14 mouse cellular contexts compared by ENCODE assay signal in genomic region chr6:52428489-52429203, GRCm38 (mm10).
A peak's percentile ranks its signal among the peaks of the same experiment; 100 is the strongest.
DNase-seq lines count a peak whose midpoint lies in the region; ATAC-seq and TF ChIP-seq lines count a peak whose summit lies in the region.
"Had no signal": no experiment of that assay in that cellular context is flagged by ENCODE, and none has a peak within 500 bp of the region (broad histone marks: within the 10 kb centered on the region; RNA-seq: fewer than 3 reads in every experiment).

No protein-coding gene starts in this region.

- no peak overlapping the region for H3K27ac ChIP-seq in kidney, embryonic 16.5 days (ENCODE audit: low read length)
- H3K27ac ChIP-seq in stomach, postnatal 0 days (replicated peaks) = no peak overlapping the region
- H3K27ac ChIP-seq: embryonic facial prominence, embryonic 12.5 days had no signal

- H3K36me3 ChIP-seq in kidney, embryonic 16.5 days (ENCODE audit: insufficient read depth, low read length) = no peaks in the 10 kb centered on the region
- H3K36me3 ChIP-seq in stomach, postnatal 0 days (ENCODE audit: control insufficient read depth, insufficient read depth, low read length) = no peaks in the 10 kb centered on the region
- H3K36me3 ChIP-seq: embryonic facial prominence, embryonic 12.5 days; limb, embryonic 15.5 days had no signal

- 0 out of 2 replicates have a peak, but pooled peaks cover 3% of the 10 kb centered on the region for H3K9me3 ChIP-seq in kidney, embryonic 16.5 days (ENCODE audit: low read length)
- no peaks in the 10 kb centered on the region for H3K9me3 ChIP-seq in stomach, postnatal 0 days (ENCODE audit: control insufficient read depth, low read length)
- H3K9me3 ChIP-seq: embryonic facial prominence, embryonic 12.5 days; limb, embryonic 15.5 days had no signal

- WGBS in kidney, embryonic 16.5 days = 60% methylated on average over 11 of the region's 11 CpGs
- WGBS in stomach, postnatal 0 days = 45% methylated on average over 11 of the region's 11 CpGs

- H3K9ac ChIP-seq in kidney, embryonic 16.5 days (replicated peaks; ENCODE audit: low read length) = no peak overlapping the region
- no peak overlapping the region for H3K9ac ChIP-seq in stomach, postnatal 0 days (ENCODE audit: low read length)
- H3K9ac ChIP-seq: embryonic facial prominence, embryonic 12.5 days; limb, embryonic 15.5 days had no signal

- DNase-seq in cerebellum, postnatal 10 days = peak; percentile 22 to 44
- DNase-seq in cerebellum, postnatal 25 days = no peak
- no peak for DNase-seq in kidney, adult 8-10 months
- peak; percentile 9 for DNase-seq in retina, adult 2 months (ENCODE audit: low read depth, low spot score)
- DNase-seq in retina, embryonic 14.5 days (ENCODE audit: low spot score) = no peak
- DNase-seq in stomach, postnatal 0 days (ENCODE audit: low spot score) = no peak
- no peak for DNase-seq in adrenal gland, adult 2 months
- DNase-seq: adrenal gland, postnatal 25 days; cerebellum, adult 2 months; thymus, postnatal 25 days had no signal

- no peak for TF ChIP-seq EP300 in stomach, postnatal 0 days (optimal IDR thresholded peaks at IDR 0.05)

- H3K4me1 ChIP-seq in kidney, embryonic 16.5 days (ENCODE audit: insufficient read depth, low read length) = no peaks in the 10 kb centered on the region
- H3K4me1 ChIP-seq in stomach, postnatal 0 days (replicated peaks; ENCODE audit: control insufficient read depth, insufficient read depth) = no peaks in the 10 kb centered on the region
- H3K4me1 ChIP-seq: embryonic facial prominence, embryonic 12.5 days had no signal

- TF ChIP-seq CTCF in stomach, postnatal 0 days (IDR thresholded peaks at IDR 0.05; ENCODE audit: low read depth) = no peak

- H3K27me3 ChIP-seq in kidney, embryonic 16.5 days (ENCODE audit: insufficient read depth, low read length) = no peaks in the 10 kb centered on the region
- H3K27me3 ChIP-seq in stomach, postnatal 0 days (ENCODE audit: control insufficient read depth, insufficient read depth, low read length) = no peaks in the 10 kb centered on the region
- H3K27me3 ChIP-seq: embryonic facial prominence, embryonic 12.5 days; limb, embryonic 15.5 days had no signal

- H3K4me3 ChIP-seq in kidney, embryonic 16.5 days (ENCODE audit: low read length) = no peak overlapping the region
- no peak overlapping the region for H3K4me3 ChIP-seq in stomach, postnatal 0 days (ENCODE audit: low read depth, low read length)
- H3K4me3 ChIP-seq: embryonic facial prominence, embryonic 12.5 days; limb, embryonic 15.5 days; megakaryocyte, embryonic 14.5 days had no signal

- H3K4me2 ChIP-seq in kidney, embryonic 16.5 days (replicated peaks; ENCODE audit: low read depth, low read length) = no peak overlapping the region
- H3K4me2 ChIP-seq in stomach, postnatal 0 days (replicated peaks; ENCODE audit: low read depth) = no peak overlapping the region
- H3K4me2 ChIP-seq: embryonic facial prominence, embryonic 12.5 days; limb, embryonic 15.5 days had no signal

- peak; percentile 61; the same call in 1 of the 2 replicates for ATAC-seq in kidney, embryonic 16.5 days (ENCODE audit: low FRiP score, low TSS enrichment)
- ATAC-seq in stomach, postnatal 0 days (ENCODE audit: low FRiP score, low TSS enrichment) = peak; percentile 65; the same call in 1 of the 2 replicates

Comparison
In these comparisons a context has a peak if more than half of its experiments do, and no peak if none do; other contexts are left out.
1. DNase-seq: peak in cerebellum, postnatal 10 days (2 of 2) and retina, adult 2 months (single experiment); none in cerebellum, postnatal 25 days (0 of 2), kidney, adult 8-10 months (0 of 2), retina, embryonic 14.5 days (single experiment), stomach, postnatal 0 days (single experiment) and adrenal gland, adult 2 months (single experiment).